ENCODE assay signal across 14 mouse cellular contexts in the genomic region with DNA sequence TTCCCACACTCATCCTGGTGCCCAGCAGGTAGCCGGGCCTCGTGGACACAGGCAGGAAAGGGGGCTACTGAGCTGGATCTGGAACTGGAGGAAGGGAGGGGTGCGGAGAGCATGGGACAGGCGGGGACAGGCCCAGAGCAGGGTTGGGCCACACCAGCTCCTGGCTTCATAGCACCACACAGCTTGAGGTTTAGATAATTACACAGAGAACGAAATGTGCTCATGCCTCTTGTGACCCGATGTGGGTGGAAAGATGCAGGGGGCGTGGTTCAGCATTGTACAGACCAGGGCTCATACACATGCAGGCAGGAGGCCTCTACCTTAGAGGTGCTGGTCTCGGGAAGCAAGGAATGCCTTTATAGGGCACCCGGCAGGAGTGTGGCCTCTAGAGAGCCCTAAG. TPM values are rescaled to one million over a fixed set of nuclear protein-coding genes. Genes with fewer than 3 reads are reported as not detected.
DNase-seq lines count a peak whose midpoint lies in the region; ATAC-seq and TF ChIP-seq lines count a peak whose summit lies in the region.
"Had no signal": no experiment of that assay in that cellular context is flagged by ENCODE, and none has a peak within 500 bp of the region (broad histone marks: within the 10 kb centered on the region; RNA-seq: fewer than 3 reads in every experiment).

No protein-coding gene starts in this region.

- H3K9me3 ChIP-seq in lung, postnatal 0 days (ENCODE audit: low read length), result no peaks in the 10 kb centered on the region
- H3K9me3 ChIP-seq in kidney, postnatal 0 days (replicated peaks; ENCODE audit: low read length), result no peaks in the 10 kb centered on the region
- H3K9me3 ChIP-seq in stomach, postnatal 0 days (ENCODE audit: control insufficient read depth, low read length), result no peaks in the 10 kb centered on the region
- no peaks in the 10 kb centered on the region for H3K9me3 ChIP-seq in midbrain, embryonic 10.5 days (replicated peaks)
- H3K9me3 ChIP-seq: liver, embryonic 13.5 days; megakaryocyte, embryonic 14.5 days had no signal

- ATAC-seq in lung, postnatal 0 days, result 0 out of 2 replicates have a peak, but pooled peaks have one; percentile 4
- peak; percentile 9; the same call in 1 of the 2 replicates for ATAC-seq in kidney, postnatal 0 days (replicated peaks; ENCODE audit: low FRiP score, low read depth)
- peak; percentile 57 for ATAC-seq in stomach, postnatal 0 days (ENCODE audit: low FRiP score, low TSS enrichment)
- no peak for ATAC-seq in activated CD4-positive, CD25-positive, alpha-beta regulatory T cell, adult 4 months
- ATAC-seq: forebrain, embryonic 16.5 days had no signal

- no peak for TF ChIP-seq EP300 in lung, postnatal 0 days (IDR thresholded peaks at IDR 0.05)
- TF ChIP-seq EP300 in stomach, postnatal 0 days (optimal IDR thresholded peaks at IDR 0.05), result no peak

- no peak for DNase-seq in lung, postnatal 0 days (ENCODE audit: low spot score)
- no peak for DNase-seq in lung, postnatal 25 days (ENCODE audit: low spot score)
- peak; percentile 24 for DNase-seq in kidney, adult 2 months
- no peak for DNase-seq in kidney, postnatal 0 days (ENCODE audit: low spot score)
- peak; percentile 44 for DNase-seq in stomach, postnatal 0 days (ENCODE audit: low spot score)
- DNase-seq in midbrain, embryonic 10.5 days (ENCODE audit: low spot score), result no peak
- DNase-seq: adrenal gland, adult 2 months; cerebellum, postnatal 25 days; layer of hippocampus, postnatal 36 days; liver, embryonic 13.5 days; thymus, adult 2 months had no signal

- no peak for TF ChIP-seq CTCF in lung, postnatal 0 days (IDR thresholded peaks at IDR 0.05)
- TF ChIP-seq CTCF in kidney, adult 2 months (conservative IDR thresholded peaks at IDR 0.05; ENCODE audit: insufficient read depth, insufficient read length, low read depth, low read length), result no peak
- TF ChIP-seq CTCF in kidney, postnatal 0 days (IDR thresholded peaks at IDR 0.05; ENCODE audit: low read depth), result no peak
- TF ChIP-seq CTCF in stomach, postnatal 0 days (IDR thresholded peaks at IDR 0.05; ENCODE audit: low read depth), result no peak

- peaks cover 6% of the 10 kb centered on the region; the same call in 1 of the 2 replicates for H3K4me1 ChIP-seq in lung, postnatal 0 days (ENCODE audit: insufficient read depth, low read depth, low read length)
- H3K4me1 ChIP-seq in kidney, adult 2 months (ENCODE audit: control insufficient read depth, insufficient read depth, low read length), result peaks cover 16% of the 10 kb centered on the region
- H3K4me1 ChIP-seq in kidney, postnatal 0 days (replicated peaks; ENCODE audit: insufficient read depth, low read length), result peaks cover 41% of the 10 kb centered on the region
- peaks cover 8% of the 10 kb centered on the region for H3K4me1 ChIP-seq in stomach, postnatal 0 days (replicated peaks; ENCODE audit: control insufficient read depth, insufficient read depth)
- H3K4me1 ChIP-seq in midbrain, embryonic 10.5 days, result peaks cover 38% of the 10 kb centered on the region

- H3K27ac ChIP-seq in lung, postnatal 0 days (ENCODE audit: low read length), result no peak overlapping the region
- H3K27ac ChIP-seq in kidney, adult 2 months (ENCODE audit: insufficient read depth, low read depth, low read length), result no peak overlapping the region
- H3K27ac ChIP-seq in kidney, postnatal 0 days, result peak overlapping the region; percentile 85
- peak overlapping the region; percentile 69 for H3K27ac ChIP-seq in stomach, postnatal 0 days (replicated peaks)
- no peak overlapping the region for H3K27ac ChIP-seq in midbrain, embryonic 10.5 days (replicated peaks)
- H3K27ac ChIP-seq: liver, embryonic 13.5 days had no signal

- no peak overlapping the region for H3K4me2 ChIP-seq in lung, postnatal 0 days (replicated peaks; ENCODE audit: low read depth, low read length)
- 0 out of 2 replicates have a peak overlapping the region, but pooled peaks have one; percentile 4 for H3K4me2 ChIP-seq in kidney, postnatal 0 days (ENCODE audit: low read length)
- H3K4me2 ChIP-seq in stomach, postnatal 0 days (replicated peaks; ENCODE audit: low read depth), result no peak overlapping the region
- H3K4me2 ChIP-seq: liver, embryonic 13.5 days had no signal

- no peaks in the 10 kb centered on the region for H3K36me3 ChIP-seq in lung, postnatal 0 days (ENCODE audit: insufficient read depth, low read length)
- no peaks in the 10 kb centered on the region for H3K36me3 ChIP-seq in kidney, adult 2 months (ENCODE audit: control insufficient read depth, insufficient read depth, low read length)
- no peaks in the 10 kb centered on the region for H3K36me3 ChIP-seq in kidney, postnatal 0 days (ENCODE audit: insufficient read depth, low read length)
- H3K36me3 ChIP-seq in stomach, postnatal 0 days (ENCODE audit: control insufficient read depth, insufficient read depth, low read length), result no peaks in the 10 kb centered on the region
- no peaks in the 10 kb centered on the region for H3K36me3 ChIP-seq in midbrain, embryonic 10.5 days
- H3K36me3 ChIP-seq: liver, embryonic 13.5 days had no signal

- H3K4me3 ChIP-seq in lung, postnatal 0 days (ENCODE audit: low read depth, low read length), result no peak overlapping the region
- no peak overlapping the region for H3K4me3 ChIP-seq in kidney, adult 2 months (ENCODE audit: insufficient read depth, low read depth, low read length)
- H3K4me3 ChIP-seq in kidney, postnatal 0 days (replicated peaks; ENCODE audit: low read depth, low read length), result no peak overlapping the region
- H3K4me3 ChIP-seq in stomach, postnatal 0 days (ENCODE audit: low read depth, low read length), result no peak overlapping the region
- H3K4me3 ChIP-seq in midbrain, embryonic 10.5 days, result no peak overlapping the region
- H3K4me3 ChIP-seq: liver, embryonic 13.5 days; megakaryocyte, embryonic 14.5 days had no signal

- no peak for TF ChIP-seq POLR2A in kidney, adult 2 months (IDR thresholded peaks at IDR 0.05; ENCODE audit: low read depth, low read length)

- no peak overlapping the region for H3K9ac ChIP-seq in lung, postnatal 0 days (replicated peaks; ENCODE audit: low read depth)
- 0 out of 2 replicates have a peak overlapping the region, but pooled peaks have one; percentile 35 for H3K9ac ChIP-seq in kidney, postnatal 0 days (ENCODE audit: low read depth, low read length)
- no peak overlapping the region for H3K9ac ChIP-seq in stomach, postnatal 0 days (ENCODE audit: low read length)
- H3K9ac ChIP-seq: liver, embryonic 13.5 days had no signal

- WGBS in lung, postnatal 0 days, result 71% methylated on average over 9 of the region's 9 CpGs
- 73% methylated on average over 9 of the region's 9 CpGs for WGBS in kidney, adult 2 months
- 58% methylated on average over 9 of the region's 9 CpGs for WGBS in kidney, postnatal 0 days
- 59% methylated on average over 8 of the region's 9 CpGs for WGBS in stomach, postnatal 0 days
- WGBS in midbrain, embryonic 10.5 days, result 73% methylated on average over 9 of the region's 9 CpGs

- H3K27me3 ChIP-seq in lung, postnatal 0 days (replicated peaks; ENCODE audit: insufficient read depth, low read length), result no peaks in the 10 kb centered on the region
- no peaks in the 10 kb centered on the region for H3K27me3 ChIP-seq in kidney, adult 2 months (replicated peaks; ENCODE audit: control insufficient read depth, insufficient read depth, low read length)
- no peaks in the 10 kb centered on the region for H3K27me3 ChIP-seq in kidney, postnatal 0 days (ENCODE audit: insufficient read depth, low read length)
- H3K27me3 ChIP-seq in stomach, postnatal 0 days (ENCODE audit: control insufficient read depth, insufficient read depth, low read length), result no peaks in the 10 kb centered on the region
- H3K27me3 ChIP-seq in midbrain, embryonic 10.5 days (ENCODE audit: low read depth, poor library complexity, severe bottlenecking), result peaks cover 54% of the 10 kb centered on the region

RNA-seq across cellular contexts. Expression of a gene that starts 4.4 kb away (rescaled TPM):
- polyA plus RNA-seq in lung, postnatal 0 days (2015; fragmentation: Nextera tagmentation; extraction: Ambion mirVana), result 0.29 and 0.30 TPM in 2 replicates
- polyA plus RNA-seq in kidney, adult 2 months (2012; rRNA removed), result 2.4 and 3.0 TPM in 2 replicates
- polyA plus RNA-seq in kidney, postnatal 0 days (2015; fragmentation: Nextera tagmentation; extraction: Ambion mirVana), result 3.6 and 3.7 TPM in 2 replicates
- polyA plus RNA-seq in stomach, postnatal 0 days (2015; fragmentation: Nextera tagmentation; extraction: Ambion mirVana), result 2.1 and 2.5 TPM in 2 replicates
- 0.09 and 0.10 TPM in 2 replicates for polyA plus RNA-seq in midbrain, embryonic 10.5 days (2016; fragmentation: Nextera tagmentation; extraction: Ambion mirVana)
- not detected for polyA plus RNA-seq in activated CD4-positive, CD25-positive, alpha-beta regulatory T cell, adult 4 months (2017; shearing (Covaris generic))

Comparison
In these comparisons a context has a peak if more than half of its experiments do, and no peak if none do; other contexts are left out.
1. DNase-seq: peak in kidney, adult 2 months (single experiment) and stomach, postnatal 0 days (single experiment); none in lung, postnatal 0 days (single experiment), lung, postnatal 25 days (single experiment), kidney, postnatal 0 days (single experiment) and midbrain, embryonic 10.5 days (single experiment).
2. H3K27ac ChIP-seq: peak in kidney, postnatal 0 days (single experiment) and stomach, postnatal 0 days (single experiment); none in lung, postnatal 0 days (single experiment), kidney, adult 2 months (single experiment) and midbrain, embryonic 10.5 days (single experiment).